ENCODE assay signal across 8 mouse cellular contexts in genomic region chr11:72457995-72458496, GRCm38 (mm10). TPM values are rescaled to one million over a fixed set of nuclear protein-coding genes. Genes with fewer than 3 reads are reported as not detected.
A peak's percentile ranks its signal among the peaks of the same experiment; 100 is the strongest.
DNase-seq lines count a peak whose midpoint lies in the region; ATAC-seq and TF ChIP-seq lines count a peak whose summit lies in the region.

No protein-coding gene starts in this region.

- H3K4me3 ChIP-seq in MEL (ENCODE audit: control insufficient read depth in 1 of 2, insufficient read depth in 1 of 2, low read depth in 2 of 2, low read length in 2 of 2) = no peak overlapping the region
- H3K4me3 ChIP-seq in embryonic facial prominence, embryonic 12.5 days = no peak overlapping the region
- H3K4me3 ChIP-seq in intestine, embryonic 16.5 days (ENCODE audit: low read length) = no peak overlapping the region
- peak overlapping the region; percentile 30 for H3K4me3 ChIP-seq in liver, postnatal 0 days (ENCODE audit: low read depth, low read length)
- no peak overlapping the region for H3K4me3 ChIP-seq in forebrain, embryonic 14.5 days (ENCODE audit: low read depth, low read length)

- peak; percentile 42; the same call in 1 of the 2 replicates for ATAC-seq in embryonic facial prominence, embryonic 12.5 days (ENCODE audit: insufficient number of reproducible peaks, insufficient read depth, low FRiP score, low TSS enrichment)
- peak; percentile 69 for ATAC-seq in intestine, embryonic 16.5 days
- peak; percentile 77 for ATAC-seq in liver, postnatal 0 days
- ATAC-seq in CD4-positive, CD25-positive, alpha-beta regulatory T cell, adult 4 months = no peak
- no peak for ATAC-seq in forebrain, embryonic 14.5 days

- TF ChIP-seq EP300 in MEL (IDR thresholded peaks at IDR 0.05; ENCODE audit: low read depth in 1 of 2, low read length in 2 of 2) = no peak
- peak; percentile 48; the same call in 1 of the 2 replicates for TF ChIP-seq EP300 in liver, postnatal 0 days (IDR thresholded peaks at IDR 0.05; ENCODE audit: low read depth)

- peaks cover 14 to 24% of the 10 kb centered on the region in 2 experiments for H3K4me1 ChIP-seq in MEL (ENCODE audit: control insufficient read depth in 1 of 2, insufficient read depth in 2 of 2, low read length in 2 of 2)
- H3K4me1 ChIP-seq in embryonic facial prominence, embryonic 12.5 days = no peaks in the 10 kb centered on the region; the same call in 1 of the 2 replicates
- peaks cover 11% of the 10 kb centered on the region; the same call in 1 of the 2 replicates for H3K4me1 ChIP-seq in intestine, embryonic 16.5 days (ENCODE audit: control insufficient read depth, insufficient read depth, low read length)
- peaks cover 32% of the 10 kb centered on the region for H3K4me1 ChIP-seq in liver, postnatal 0 days (ENCODE audit: insufficient read depth)
- H3K4me1 ChIP-seq in forebrain, embryonic 14.5 days (ENCODE audit: control insufficient read depth, insufficient read depth, low read length) = no peaks in the 10 kb centered on the region

- H3K27ac ChIP-seq in MEL (ENCODE audit: control insufficient read depth, low read depth, low read length) = peak overlapping the region; percentile 33
- no peak overlapping the region for H3K27ac ChIP-seq in embryonic facial prominence, embryonic 12.5 days
- peak overlapping the region; percentile 26; the same call in 1 of the 2 replicates for H3K27ac ChIP-seq in intestine, embryonic 16.5 days (ENCODE audit: low read length)
- H3K27ac ChIP-seq in liver, postnatal 0 days (ENCODE audit: low read depth) = peak overlapping the region; percentile 78
- no peak overlapping the region for H3K27ac ChIP-seq in forebrain, embryonic 14.5 days (ENCODE audit: low read depth, low read length)

- 45% methylated on average over 12 of the region's 12 CpGs for WGBS in embryonic facial prominence, embryonic 12.5 days
- WGBS in intestine, embryonic 16.5 days = 55% methylated on average over 12 of the region's 12 CpGs
- WGBS in liver, postnatal 0 days (ENCODE audit: insufficient replicate concordance) = 41% methylated on average over 12 of the region's 12 CpGs
- 69% methylated on average over 12 of the region's 12 CpGs for WGBS in forebrain, embryonic 14.5 days

- H3K9me3 ChIP-seq in MEL (replicated peaks; ENCODE audit: insufficient read depth, low read length) = no peaks in the 10 kb centered on the region
- no peaks in the 10 kb centered on the region for H3K9me3 ChIP-seq in embryonic facial prominence, embryonic 12.5 days
- H3K9me3 ChIP-seq in intestine, embryonic 16.5 days (ENCODE audit: control insufficient read depth, low read length) = no peaks in the 10 kb centered on the region
- no peaks in the 10 kb centered on the region for H3K9me3 ChIP-seq in liver, postnatal 0 days (ENCODE audit: low read length)
- H3K9me3 ChIP-seq in forebrain, embryonic 14.5 days (replicated peaks; ENCODE audit: control insufficient read depth, low read length) = no peaks in the 10 kb centered on the region

- no peaks in the 10 kb centered on the region for H3K27me3 ChIP-seq in MEL (ENCODE audit: control insufficient read depth in 1 of 2, insufficient read depth in 2 of 2, low read length in 2 of 2)
- no peaks in the 10 kb centered on the region for H3K27me3 ChIP-seq in embryonic facial prominence, embryonic 12.5 days
- H3K27me3 ChIP-seq in intestine, embryonic 16.5 days (replicated peaks; ENCODE audit: control insufficient read depth, insufficient read depth, low read length) = no peaks in the 10 kb centered on the region
- no peaks in the 10 kb centered on the region for H3K27me3 ChIP-seq in liver, postnatal 0 days (ENCODE audit: insufficient read depth, low read length)
- no peaks in the 10 kb centered on the region for H3K27me3 ChIP-seq in forebrain, embryonic 14.5 days (replicated peaks; ENCODE audit: control insufficient read depth, insufficient read depth, low read length)

- H3K4me2 ChIP-seq in embryonic facial prominence, embryonic 12.5 days (replicated peaks) = no peak overlapping the region
- H3K4me2 ChIP-seq in intestine, embryonic 16.5 days (ENCODE audit: low read depth, low read length) = no peak overlapping the region
- H3K4me2 ChIP-seq in liver, postnatal 0 days (ENCODE audit: low read depth, low read length) = peak overlapping the region; percentile 58
- no peak overlapping the region for H3K4me2 ChIP-seq in forebrain, embryonic 14.5 days (ENCODE audit: low read length)

- peak overlapping the region; percentile 48 for H3K9ac ChIP-seq in MEL (ENCODE audit: control insufficient read depth, low read depth, low read length, poor library complexity, severe bottlenecking)
- no peak overlapping the region for H3K9ac ChIP-seq in embryonic facial prominence, embryonic 12.5 days
- H3K9ac ChIP-seq in intestine, embryonic 16.5 days (ENCODE audit: low read depth, low read length) = no peak overlapping the region
- H3K9ac ChIP-seq in liver, postnatal 0 days (replicated peaks) = peak overlapping the region; percentile 38; the same call in 1 of the 2 replicates
- H3K9ac ChIP-seq in forebrain, embryonic 14.5 days (ENCODE audit: low read length) = no peak overlapping the region

- TF ChIP-seq RAD21 in MEL (IDR thresholded peaks at IDR 0.05; ENCODE audit: low read depth, low read length) = no peak

- no peak for TF ChIP-seq POLR2A in MEL (IDR thresholded peaks at IDR 0.05; ENCODE audit: control insufficient read depth in 1 of 2, insufficient read depth in 1 of 2, low read depth in 1 of 2, low read length in 2 of 2, poor library complexity in 1 of 2)

- no peak for TF ChIP-seq CTCF in MEL (IDR thresholded peaks at IDR 0.05 in 2 of 3, conservative IDR thresholded peaks at IDR 0.05 in 1 of 3; ENCODE audit: control insufficient read depth in 1 of 3, insufficient read depth in 1 of 3, low read depth in 2 of 3, low read length in 3 of 3, poor library complexity in 1 of 3, severe bottlenecking in 1 of 3)
- TF ChIP-seq CTCF in liver, postnatal 0 days (IDR thresholded peaks at IDR 0.05; ENCODE audit: low read depth) = no peak

- no peak for DNase-seq in MEL (ENCODE audit: low read depth, low spot score)
- DNase-seq in liver, postnatal 0 days = peak; percentile 52
- DNase-seq in frontal cortex, adult 2 months (ENCODE audit: extremely low spot score in 1 of 2, low spot score in 1 of 2) = no peak
- no peak for DNase-seq in thymus, postnatal 25 days
- DNase-seq in forebrain, embryonic 14.5 days (ENCODE audit: low spot score) = no peak

- no peaks in the 10 kb centered on the region for H3K79me2 ChIP-seq in MEL (ENCODE audit: control insufficient read depth, insufficient read depth, low read length, poor library complexity)

- peaks cover 0 to 15% of the 10 kb centered on the region in 2 experiments; a peak in 2 of 4 replicates for H3K36me3 ChIP-seq in MEL (ENCODE audit: control insufficient read depth in 1 of 2, insufficient read depth in 2 of 2, low read length in 2 of 2)
- H3K36me3 ChIP-seq in embryonic facial prominence, embryonic 12.5 days = no peaks in the 10 kb centered on the region
- 0 out of 2 replicates have a peak, but pooled peaks cover 2% of the 10 kb centered on the region for H3K36me3 ChIP-seq in intestine, embryonic 16.5 days (ENCODE audit: control insufficient read depth, insufficient read depth, low read length)
- H3K36me3 ChIP-seq in liver, postnatal 0 days (replicated peaks; ENCODE audit: insufficient read depth, low read length) = 0 out of 2 replicates have a peak, but pooled peaks cover 4% of the 10 kb centered on the region
- H3K36me3 ChIP-seq in forebrain, embryonic 14.5 days (ENCODE audit: control insufficient read depth, insufficient read depth, low read length) = peaks cover 15% of the 10 kb centered on the region

RNA-seq across cellular contexts. Expression of gene Mybbp1a, which starts 16.9 kb away (rescaled TPM):
- total RNA-seq in MEL (2012; rRNA removed) = 328 and 344 TPM in 2 replicates
- polyA plus RNA-seq in MEL (2012; ENCODE audit: insufficient read depth in 1 of 2, insufficient read length in 2 of 2, low read depth in 1 of 2, low replicate concordance in 2 of 2, missing spikeins in 1 of 2) = 1,000 to 10,000 TPM in 1 of 2 experiments, 100 to 1,000 TPM in 1; 602 to 3,394 TPM
- polyA plus RNA-seq in embryonic facial prominence, embryonic 12.5 days (2016; fragmentation: Nextera tagmentation; extraction: Ambion mirVana) = 148 and 172 TPM in 2 replicates
- 119 and 141 TPM in 2 replicates for polyA plus RNA-seq in intestine, embryonic 16.5 days (2015; fragmentation: Nextera tagmentation; extraction: Ambion mirVana)
- polyA plus RNA-seq in liver, postnatal 0 days (2015; fragmentation: Nextera tagmentation; extraction: Ambion mirVana) = 40.2 and 44.5 TPM in 2 replicates
- 100 to 1,000 TPM in 1 of 2 experiments, 10 to 100 TPM in 1; 73.7 to 102 TPM for polyA plus RNA-seq in CD4-positive, CD25-positive, alpha-beta regulatory T cell, adult 4 months (2017; shearing (Covaris generic))
- polyA plus RNA-seq in frontal cortex, adult 2 months (2012; rRNA removed) = 55.3 and 61.4 TPM in 2 replicates
- polyA plus RNA-seq in forebrain, embryonic 14.5 days (2014; fragmentation: Nextera tagmentation; extraction: Ambion mirVana) = 80.5 and 82.1 TPM in 2 replicates

RNA-seq across cellular contexts. Expression of gene Ggt6, which starts 22.7 kb away (rescaled TPM):
- not detected in 2 replicates for total RNA-seq in MEL (2012; rRNA removed)
- under 1 TPM in 1 of 2 experiments, not detected in 1; 0.04 TPM for polyA plus RNA-seq in MEL (2012; ENCODE audit: insufficient read depth in 1 of 2, insufficient read length in 2 of 2, low read depth in 1 of 2, low replicate concordance in 2 of 2, missing spikeins in 1 of 2)
- 0.09 and 0.32 TPM in 2 replicates for polyA plus RNA-seq in embryonic facial prominence, embryonic 12.5 days (2016; fragmentation: Nextera tagmentation; extraction: Ambion mirVana)
- 19.2 and 21.2 TPM in 2 replicates for polyA plus RNA-seq in intestine, embryonic 16.5 days (2015; fragmentation: Nextera tagmentation; extraction: Ambion mirVana)
- polyA plus RNA-seq in liver, postnatal 0 days (2015; fragmentation: Nextera tagmentation; extraction: Ambion mirVana) = 0.79 and 1.2 TPM in 2 replicates
- not detected for polyA plus RNA-seq in CD4-positive, CD25-positive, alpha-beta regulatory T cell, adult 4 months (2017; shearing (Covaris generic))
- 0.15 and 0.22 TPM in 2 replicates for polyA plus RNA-seq in frontal cortex, adult 2 months (2012; rRNA removed)
- polyA plus RNA-seq in forebrain, embryonic 14.5 days (2014; fragmentation: Nextera tagmentation; extraction: Ambion mirVana) = not detected in 2 replicates

RNA-seq across cellular contexts. Expression of gene Spns2, which starts 31.7 kb away (rescaled TPM):
- 0.33 and 0.58 TPM in 2 replicates for total RNA-seq in MEL (2012; rRNA removed)
- 1 to 10 TPM in 1 of 2 experiments, not detected in 1; 3.0 TPM for polyA plus RNA-seq in MEL (2012; ENCODE audit: insufficient read depth in 1 of 2, insufficient read length in 2 of 2, low read depth in 1 of 2, low replicate concordance in 2 of 2, missing spikeins in 1 of 2)
- 3.9 and 4.3 TPM in 2 replicates for polyA plus RNA-seq in embryonic facial prominence, embryonic 12.5 days (2016; fragmentation: Nextera tagmentation; extraction: Ambion mirVana)
- polyA plus RNA-seq in intestine, embryonic 16.5 days (2015; fragmentation: Nextera tagmentation; extraction: Ambion mirVana) = 5.9 and 7.5 TPM in 2 replicates
- 4.1 and 4.9 TPM in 2 replicates for polyA plus RNA-seq in liver, postnatal 0 days (2015; fragmentation: Nextera tagmentation; extraction: Ambion mirVana)
- not detected for polyA plus RNA-seq in CD4-positive, CD25-positive, alpha-beta regulatory T cell, adult 4 months (2017; shearing (Covaris generic))
- polyA plus RNA-seq in frontal cortex, adult 2 months (2012; rRNA removed) = 45.0 and 47.0 TPM in 2 replicates
- 4.6 and 5.8 TPM in 2 replicates for polyA plus RNA-seq in forebrain, embryonic 14.5 days (2014; fragmentation: Nextera tagmentation; extraction: Ambion mirVana)

RNA-seq across cellular contexts. Expression of gene Smtnl2, which starts 46.5 kb away (rescaled TPM):
- total RNA-seq in MEL (2012; rRNA removed) = 10.9 and 11.1 TPM in 2 replicates
- polyA plus RNA-seq in MEL (2012; ENCODE audit: insufficient read depth in 1 of 2, insufficient read length in 2 of 2, low read depth in 1 of 2, low replicate concordance in 2 of 2, missing spikeins in 1 of 2) = 10 to 100 TPM in 1 of 2 experiments, not detected in 1; 10.2 TPM
- polyA plus RNA-seq in embryonic facial prominence, embryonic 12.5 days (2016; fragmentation: Nextera tagmentation; extraction: Ambion mirVana) = 22.6 and 23.4 TPM in 2 replicates
- 27.3 and 28.9 TPM in 2 replicates for polyA plus RNA-seq in intestine, embryonic 16.5 days (2015; fragmentation: Nextera tagmentation; extraction: Ambion mirVana)
- polyA plus RNA-seq in liver, postnatal 0 days (2015; fragmentation: Nextera tagmentation; extraction: Ambion mirVana) = 3.5 and 4.0 TPM in 2 replicates
- polyA plus RNA-seq in CD4-positive, CD25-positive, alpha-beta regulatory T cell, adult 4 months (2017; shearing (Covaris generic)) = under 1 TPM in 1 of 2 experiments, not detected in 1; 0.23 TPM
- 2.8 and 3.2 TPM in 2 replicates for polyA plus RNA-seq in frontal cortex, adult 2 months (2012; rRNA removed)
- polyA plus RNA-seq in forebrain, embryonic 14.5 days (2014; fragmentation: Nextera tagmentation; extraction: Ambion mirVana) = 1.4 and 1.6 TPM in 2 replicates

Comparison
In these comparisons a context has a peak if more than half of its experiments do, and no peak if none do; other contexts are left out.
1. H3K27ac ChIP-seq: peak in MEL (single experiment), intestine, embryonic 16.5 days (single experiment) and liver, postnatal 0 days (single experiment); none in embryonic facial prominence, embryonic 12.5 days (single experiment) and forebrain, embryonic 14.5 days (single experiment).
2. H3K9ac ChIP-seq: peak in MEL (single experiment) and liver, postnatal 0 days (single experiment); none in embryonic facial prominence, embryonic 12.5 days (single experiment), intestine, embryonic 16.5 days (single experiment) and forebrain, embryonic 14.5 days (single experiment).
3. ATAC-seq: peak in embryonic facial prominence, embryonic 12.5 days (single experiment), intestine, embryonic 16.5 days (single experiment) and liver, postnatal 0 days (single experiment); none in CD4-positive, CD25-positive, alpha-beta regulatory T cell, adult 4 months (single experiment) and forebrain, embryonic 14.5 days (single experiment).